Mouse (Mus musculus): ENCODE measurements around the gene Ccnf.

The Ccnf gene

GRCm38 (mm10) chr17:24251320-24252069 is at the start of gene Ccnf:
Gene Ccnf, minus strand, starts transcription at chr17:24251484.
- TF ChIP-seq GATA4 (IDR thresholded peaks at IDR 0.05; ENCODE audit: insufficient replicate concordance, low read length), result peak; percentile 3; the same call in 1 of the 2 replicates

- TF ChIP-seq GATA4 (IDR thresholded peaks at IDR 0.05; ENCODE audit: insufficient replicate concordance, low read length), result no peak
Measured at GRCm38 (mm10) chr17:24300651-24301050, 49.4 kb upstream of the Ccnf start.

- TF ChIP-seq GATA4 (IDR thresholded peaks at IDR 0.05; ENCODE audit: insufficient replicate concordance, low read length), result no peak
Measured at GRCm38 (mm10) chr17:24289338-24289737, 38.1 kb upstream of the Ccnf start.

GRCm38 (mm10) chr17:24288477-24288876 is 37.2 kb upstream of the Ccnf start:
- TF ChIP-seq GATA4 (IDR thresholded peaks at IDR 0.05; ENCODE audit: insufficient replicate concordance, low read length), result no peak

GRCm38 (mm10) chr17:24285680-24286079 is 34.4 kb upstream of the Ccnf start:
- no peak for TF ChIP-seq GATA4 (IDR thresholded peaks at IDR 0.05; ENCODE audit: insufficient replicate concordance, low read length)

DNA sequence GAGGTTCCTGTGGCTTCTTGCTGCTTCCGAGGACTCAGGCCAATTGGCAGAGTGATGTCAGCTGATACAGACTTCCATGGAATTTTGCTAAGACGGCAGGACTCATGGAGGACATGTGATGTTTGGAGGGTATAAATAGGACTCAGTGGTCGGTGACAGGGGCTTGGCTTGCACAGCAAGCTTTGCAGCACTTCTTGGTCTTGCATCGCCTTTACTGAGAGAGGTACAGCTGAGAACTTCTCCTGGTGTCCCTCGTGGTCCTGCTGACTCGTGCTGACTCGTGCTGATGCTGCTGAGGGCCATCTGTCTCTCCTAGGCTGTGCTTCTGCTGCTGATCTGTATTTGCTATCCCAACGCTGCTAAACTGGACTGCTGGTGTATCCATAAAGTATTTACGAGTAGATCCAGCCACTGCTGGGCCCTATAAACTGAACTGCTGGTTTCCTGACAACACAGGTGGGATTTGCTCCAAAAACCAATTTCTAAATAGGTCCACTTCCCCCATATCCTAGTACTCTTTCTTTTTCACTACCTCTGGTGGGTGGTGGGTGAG is 32.1 kb upstream of the Ccnf start:
- no peak for TF ChIP-seq GATA4 (IDR thresholded peaks at IDR 0.05; ENCODE audit: insufficient replicate concordance, low read length)

- no peak for TF ChIP-seq GATA4 (IDR thresholded peaks at IDR 0.05; ENCODE audit: insufficient replicate concordance, low read length)
Measured at GRCm38 (mm10) chr17:24282637-24283036, 31.4 kb upstream of the Ccnf start.

- TF ChIP-seq GATA4 (IDR thresholded peaks at IDR 0.05; ENCODE audit: insufficient replicate concordance, low read length), result no peak
Measured at GRCm38 (mm10) chr17:24279907-24280306, 28.6 kb upstream of the Ccnf start.

DNA sequence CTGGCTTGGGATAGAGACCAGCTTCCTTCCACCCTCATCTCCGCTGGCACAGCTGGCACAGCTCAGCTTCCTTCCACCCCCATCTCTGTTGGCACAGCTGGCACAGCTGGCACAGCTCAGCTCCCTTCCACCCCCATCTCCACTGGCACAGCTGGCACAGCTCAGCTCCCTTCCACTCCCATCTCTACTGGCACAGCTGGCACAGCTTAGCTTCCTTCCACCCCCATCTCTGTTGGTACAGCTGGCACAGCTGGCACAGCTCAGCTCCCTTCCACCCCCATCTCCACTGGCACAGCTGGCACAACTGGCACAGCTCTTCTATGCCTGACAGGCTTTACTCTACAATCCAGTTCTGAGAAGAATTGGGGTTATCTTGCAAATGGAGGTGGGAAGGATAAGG is 15.8 kb upstream of the Ccnf start:
- no peak for TF ChIP-seq GATA4 (IDR thresholded peaks at IDR 0.05; ENCODE audit: insufficient replicate concordance, low read length)

- no peak for TF ChIP-seq GATA4 (IDR thresholded peaks at IDR 0.05; ENCODE audit: insufficient replicate concordance, low read length)
Measured at GRCm38 (mm10) chr17:24264766-24265165, 13.5 kb upstream of the Ccnf start.

DNA sequence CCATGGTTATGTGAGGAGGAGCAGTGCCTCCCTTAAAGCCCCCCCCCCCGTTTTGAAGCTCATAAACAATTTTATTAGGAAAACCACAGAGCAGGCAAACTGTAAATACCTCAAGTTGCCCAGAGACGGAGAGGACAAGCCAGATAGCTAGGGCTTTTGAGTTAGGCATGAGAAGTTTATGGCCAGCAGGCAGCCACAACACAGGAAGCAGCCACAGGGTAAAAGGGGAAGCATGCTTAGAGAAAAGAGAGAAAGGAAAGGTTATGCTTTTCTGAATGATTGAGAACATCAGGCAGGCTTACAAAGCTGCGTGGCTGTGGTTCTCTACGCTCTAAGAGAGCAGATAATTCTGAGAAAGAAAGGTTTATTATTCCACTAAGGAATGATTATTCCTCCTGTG is 9.2 kb upstream of the Ccnf start:
- TF ChIP-seq GATA4 (IDR thresholded peaks at IDR 0.05; ENCODE audit: insufficient replicate concordance, low read length), result no peak

DNA sequence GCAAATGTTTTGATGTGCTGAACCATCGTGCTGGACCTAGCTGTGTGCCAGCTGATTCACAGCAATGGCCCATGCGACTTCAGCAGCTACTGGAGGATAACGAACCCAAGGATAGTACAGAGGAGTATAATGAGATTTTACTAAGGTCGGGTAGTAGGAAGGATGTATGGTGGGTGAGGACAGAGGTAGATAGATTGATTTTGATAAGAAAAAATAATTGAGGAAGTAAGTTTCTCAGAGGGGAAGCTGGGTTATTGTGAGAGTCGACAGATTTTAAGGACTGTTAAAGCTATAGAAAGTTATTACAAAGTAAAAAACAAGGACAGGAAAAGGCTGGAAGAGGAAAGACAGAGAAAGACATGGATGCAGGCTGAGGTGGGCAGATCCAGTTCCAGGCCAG is 8.4 kb upstream of the Ccnf start:
- TF ChIP-seq GATA4 (IDR thresholded peaks at IDR 0.05; ENCODE audit: insufficient replicate concordance, low read length), result no peak

- no peak for TF ChIP-seq GATA4 (IDR thresholded peaks at IDR 0.05; ENCODE audit: insufficient replicate concordance, low read length)
Measured at GRCm38 (mm10) chr17:24258981-24259380, 7.7 kb upstream of the Ccnf start.

GRCm38 (mm10) chr17:24252329-24252728 is 1.0 kb upstream of the Ccnf start:
- no peak for TF ChIP-seq GATA4 (IDR thresholded peaks at IDR 0.05; ENCODE audit: insufficient replicate concordance, low read length)

DNA sequence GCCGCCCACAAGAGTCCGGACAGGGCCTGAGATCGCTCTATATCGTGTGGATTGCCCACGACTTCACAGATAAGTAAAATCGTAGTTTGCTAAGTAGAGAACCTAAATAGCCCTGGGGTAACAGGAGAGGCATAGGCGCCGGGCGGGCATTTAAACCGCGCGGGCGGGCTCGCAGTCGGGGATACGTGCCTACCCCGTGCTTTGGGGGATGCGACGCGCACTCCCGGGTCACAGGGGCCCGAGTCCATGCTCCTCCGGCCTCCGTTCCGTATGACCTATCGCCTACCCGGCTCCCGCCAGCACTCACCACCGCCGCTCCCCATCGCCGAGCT is 330 bp downstream of the Ccnf start:
- TF ChIP-seq GATA4 (IDR thresholded peaks at IDR 0.05; ENCODE audit: insufficient replicate concordance, low read length), result no peak

GRCm38 (mm10) chr17:24248641-24249040 is 2.6 kb downstream of the Ccnf start:
- TF ChIP-seq GATA4 (IDR thresholded peaks at IDR 0.05; ENCODE audit: insufficient replicate concordance, low read length), result no peak

- TF ChIP-seq GATA4 (IDR thresholded peaks at IDR 0.05; ENCODE audit: insufficient replicate concordance, low read length), result no peak
Measured at GRCm38 (mm10) chr17:24244061-24244460, 7.2 kb downstream of the Ccnf start.
